Mouse (Mus musculus) spleen, adult 2 months (tissue): Measurements from ENCODE around the gene Cep128.

Experiments used
- CTCF ChIP-seq: fragments of 200-500 bp; IDR thresholded peaks from 2 replicates; pipeline ENCODE4 v1.5.1; 2011; ENCODE audit warnings: mild to moderate bottlenecking, inconsistent platforms; ENCODE audit not compliant: insufficient read depth, insufficient read length, insufficient replicate concordance; ENCODE audit errors: extremely low read depth
- POLR2A ChIP-seq: fragments of 200-500 bp; IDR thresholded peaks from 2 replicates; pipeline ENCODE4 v1.6.1; 2011; ENCODE audit warnings: low read depth, low read length, inconsistent platforms

DNA sequence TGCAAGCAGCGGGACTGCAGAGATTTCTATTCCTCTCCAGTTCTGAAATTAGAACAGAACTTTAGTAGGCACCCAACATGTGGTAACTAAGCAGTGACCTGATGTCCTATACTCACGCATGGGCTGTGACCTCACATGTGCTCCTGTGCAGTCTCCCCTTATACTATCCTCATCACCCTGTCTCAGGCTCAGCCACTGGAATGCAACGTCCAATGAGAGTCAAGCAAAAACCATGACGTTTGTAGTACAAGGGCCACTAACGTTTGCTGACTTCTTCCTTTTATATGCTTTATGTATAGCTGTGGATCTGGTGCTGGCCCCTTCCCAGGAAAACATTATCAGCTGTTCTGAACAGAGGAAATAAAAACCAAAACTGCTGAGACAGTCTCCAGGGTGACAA is 198.6 kb downstream of the Cep128 start:
- no peak for TF ChIP-seq CTCF
- TF ChIP-seq POLR2A, result no peak
